ENCODE assay signal across 18 mouse cellular contexts in the genomic region with DNA sequence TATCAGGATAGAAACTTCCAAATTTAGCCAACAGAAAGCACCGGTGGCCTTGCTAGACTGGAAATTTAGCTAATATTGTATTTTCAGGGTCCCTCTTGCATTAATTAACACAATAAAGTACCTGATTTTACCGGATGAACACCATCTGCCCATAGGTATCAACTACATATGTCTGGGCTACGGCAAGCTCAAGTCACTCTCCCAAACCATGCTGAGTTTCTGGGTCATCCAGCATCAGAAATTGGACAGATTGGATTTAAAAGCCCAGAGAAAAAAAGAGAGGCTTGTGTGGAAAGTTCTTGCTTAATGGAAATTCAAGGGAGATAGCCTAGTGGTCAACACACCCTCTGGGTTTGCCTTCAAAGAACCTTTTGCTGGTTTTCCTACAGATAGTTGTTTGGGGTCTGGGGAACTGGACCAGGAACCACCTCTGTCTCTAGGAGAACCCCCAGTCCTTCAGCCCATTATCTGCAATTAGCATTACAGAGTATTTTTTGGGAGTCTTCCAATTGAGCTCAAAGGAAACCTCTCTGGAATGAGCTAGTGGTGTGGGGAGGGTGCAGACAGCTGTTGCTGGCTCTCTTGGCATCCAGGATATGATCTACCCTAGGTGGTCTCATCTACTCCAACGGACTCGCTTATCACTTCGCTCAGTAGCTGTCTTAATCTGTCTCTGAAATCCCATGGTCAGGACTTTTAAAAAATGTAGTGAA.
DNase-seq lines count a peak whose midpoint lies in the region; ATAC-seq lines count a peak whose summit lies in the region.
"Had no signal": no experiment of that assay in that cellular context is flagged by ENCODE, and none has a peak within 500 bp of the region (broad histone marks: within the 10 kb centered on the region; RNA-seq: fewer than 3 reads in every experiment).

No protein-coding gene starts in this region.

- H3K27ac ChIP-seq in kidney, embryonic 15.5 days = peak overlapping the region; percentile 27; the same call in 1 of the 2 replicates
- no peak overlapping the region for H3K27ac ChIP-seq in forebrain, embryonic 11.5 days (ENCODE audit: low read depth, low read length)
- H3K27ac ChIP-seq: embryonic facial prominence, embryonic 10.5 days; intestine, embryonic 15.5 days; macrophage; midbrain, embryonic 13.5 days had no signal

- WGBS in kidney, embryonic 15.5 days = 80% methylated on average over 6 of the region's 6 CpGs
- WGBS in forebrain, embryonic 11.5 days = 92% methylated on average over 6 of the region's 6 CpGs

- no peak overlapping the region for H3K4me2 ChIP-seq in kidney, embryonic 15.5 days
- H3K4me2 ChIP-seq in forebrain, embryonic 11.5 days (ENCODE audit: low read depth, low read length, severe bottlenecking) = no peak overlapping the region
- H3K4me2 ChIP-seq: intestine, embryonic 15.5 days; midbrain, embryonic 13.5 days had no signal

- H3K36me3 ChIP-seq in kidney, embryonic 15.5 days = peaks cover 91% of the 10 kb centered on the region
- H3K36me3 ChIP-seq in forebrain, embryonic 11.5 days (ENCODE audit: control insufficient read depth, insufficient read depth, low read length) = no peaks in the 10 kb centered on the region; the same call in 1 of the 2 replicates
- H3K36me3 ChIP-seq: G1E had no signal

- peak; percentile 36 to 45 for DNase-seq in heart, adult 18-20 months
- no peak for DNase-seq in heart, postnatal 36 days
- DNase-seq in kidney, postnatal 14 days = no peak
- DNase-seq in Muller cell, postnatal 12 days (ENCODE audit: inconsistent ontology term) = peak; percentile 71
- peak; percentile 53 for DNase-seq in lung, postnatal 10 days
- DNase-seq in forebrain, embryonic 11.5 days (ENCODE audit: low spot score) = no peak
- DNase-seq: adrenal gland, adult 8-10 months; cerebellum, postnatal 36 days; gastrocnemius, postnatal 10 days; kidney, postnatal 36 days; liver had no signal

- H3K4me3 ChIP-seq in kidney, embryonic 15.5 days (replicated peaks) = no peak overlapping the region
- no peak overlapping the region for H3K4me3 ChIP-seq in forebrain, embryonic 11.5 days (ENCODE audit: low read depth, low read length)
- H3K4me3 ChIP-seq: embryonic facial prominence, embryonic 10.5 days; erythroblast, embryonic 14.5 days; intestine, embryonic 15.5 days; midbrain, embryonic 13.5 days had no signal

- no peaks in the 10 kb centered on the region for H3K9me3 ChIP-seq in kidney, embryonic 15.5 days (replicated peaks)
- no peaks in the 10 kb centered on the region for H3K9me3 ChIP-seq in forebrain, embryonic 11.5 days (ENCODE audit: control insufficient read depth, low read length)
- H3K9me3 ChIP-seq: embryonic facial prominence, embryonic 10.5 days; intestine, embryonic 15.5 days; midbrain, embryonic 13.5 days had no signal

- intact Hi-C loops in heart, postnatal 36 days (cut with DNase I) = no loop called here

- no peak for ATAC-seq in kidney, embryonic 15.5 days (replicated peaks; ENCODE audit: low FRiP score)
- no peak for ATAC-seq in forebrain, embryonic 11.5 days (replicated peaks; ENCODE audit: low FRiP score)
- ATAC-seq: intestine, embryonic 15.5 days; midbrain, embryonic 13.5 days had no signal

- no peak overlapping the region for H3K9ac ChIP-seq in kidney, embryonic 15.5 days
- H3K9ac ChIP-seq in forebrain, embryonic 11.5 days (ENCODE audit: low read length) = no peak overlapping the region
- H3K9ac ChIP-seq: intestine, embryonic 15.5 days; midbrain, embryonic 13.5 days had no signal

- no peaks in the 10 kb centered on the region for H3K4me1 ChIP-seq in kidney, embryonic 15.5 days
- H3K4me1 ChIP-seq in forebrain, embryonic 11.5 days (replicated peaks; ENCODE audit: control insufficient read depth, insufficient read depth, low read length) = no peaks in the 10 kb centered on the region
- H3K4me1 ChIP-seq: embryonic facial prominence, embryonic 10.5 days; intestine, embryonic 15.5 days had no signal

- H3K27me3 ChIP-seq in kidney, embryonic 15.5 days = no peaks in the 10 kb centered on the region
- no peaks in the 10 kb centered on the region for H3K27me3 ChIP-seq in forebrain, embryonic 11.5 days (ENCODE audit: control insufficient read depth, insufficient read depth, low read length)
- H3K27me3 ChIP-seq: intestine, embryonic 15.5 days had no signal

Comparison
In these comparisons a context has a peak if more than half of its experiments do, and no peak if none do; other contexts are left out.
1. DNase-seq: peak in heart, adult 18-20 months (2 of 2), Muller cell, postnatal 12 days (single experiment) and lung, postnatal 10 days (single experiment); none in heart, postnatal 36 days (0 of 2), kidney, postnatal 14 days (single experiment) and forebrain, embryonic 11.5 days (single experiment).